Mouse (Mus musculus): ENCODE measurements at regions not wholly inside any gene's neighbourhood (a gene's known extent, or its start where the extent isn't known, plus 50 kb on each side); places are given as distances from the start of the nearest gene placed in this dataset.

GRCm38 (mm10) chr8:24215510-24216138 is 510.0 kb downstream of the Adam3 start:
- no peak for DNase-seq (ENCODE audit: extremely low spot score in 1 of 2, low spot score in 2 of 2)
- intact Hi-C loops (cut with DNase I) = loop anchor here (2.0 to 5.0 kb wide), 3 partner anchors 101 to 473 kb away; no protein-coding TSS in a partner anchor
- no peak for TF ChIP-seq CTCF (IDR thresholded peaks at IDR 0.05)
- H3K27ac ChIP-seq = peak overlapping the region; percentile 69
- H3K4me3 ChIP-seq = no peak overlapping the region

- peak overlapping the region; percentile 83 for H3K27ac ChIP-seq
- intact Hi-C loops (cut with DNase I) = loop anchor here (5.0 kb wide), 2 partner anchors 297 to 542 kb away; no protein-coding TSS in a partner anchor
- peak in 1 of 2 experiments; percentile 49 for DNase-seq (ENCODE audit: extremely low spot score in 1 of 2, low spot score in 2 of 2)
Observed at GRCm38 (mm10) chr8:24214315-24214714, 511.3 kb downstream of the Adam3 start.

GRCm38 (mm10) chr8:24212216-24213200 is 513.1 kb downstream of the Adam3 start:
- DNase-seq (ENCODE audit: extremely low spot score in 1 of 2, low spot score in 2 of 2) = no peak
- TF ChIP-seq CTCF (IDR thresholded peaks at IDR 0.05) = no peak
- intact Hi-C loops (cut with DNase I) = loop anchor here (5.0 kb wide), 2 partner anchors 295 to 540 kb away; no protein-coding TSS in a partner anchor
- Histone ChIP-seq H3K27ac (peak overlapping the region; percentile 83), H3K4me3 (no peak overlapping the region)

More at GRCm38 (mm10) chr8:24214315-24214714, 511.3 kb downstream of the Adam3 start:
- no peak for TF ChIP-seq CTCF (IDR thresholded peaks at IDR 0.05)
- H3K4me3 ChIP-seq = no peak overlapping the region

- H3K4me3 ChIP-seq = no peak overlapping the region
- intact Hi-C loops (cut with DNase I) = loop anchor here (5.0 kb wide), 2 partner anchors 294 to 539 kb away; no protein-coding TSS in a partner anchor
- TF ChIP-seq CTCF (IDR thresholded peaks at IDR 0.05) = no peak
- H3K27ac ChIP-seq = peak overlapping the region; percentile 42; the same call in 1 of the 2 replicates
- DNase-seq (ENCODE audit: extremely low spot score in 1 of 2, low spot score in 2 of 2) = no peak
Observed at GRCm38 (mm10) chr8:24211091-24211490, 514.6 kb downstream of the Adam3 start.

All from left cerebral cortex, adult 2 months (tissue).